Mouse (Mus musculus): ENCODE measurements around the gene Gm5728. TPM values are rescaled to one million over a fixed set of nuclear protein-coding genes. Genes with fewer than 3 reads are reported as not detected.
"Not testable (repeated sequence)": the region's sequence is repeated elsewhere in the genome, so short reads cannot be mapped to it uniquely, and the experiment has no call there.

Gm5728 gene
- total RNA-seq (2015): not detected in 2 replicates
- total RNA-seq (2017): not detected in 2 replicates

- ATAC-seq (replicated peaks; ENCODE audit: poor library complexity): not testable (repeated sequence)
These were observed at the start of gene Gm5728 for GRCm38 (mm10) chr7:20375310-20375709. TSS of gene Gm5728 (minus strand) at chr7:20375410.

GRCm38 (mm10) chr7:20417642-20418041 lies 42.4 kb upstream of the Gm5728 start, which contains the start of gene Vmn1r100:
TSS of gene Vmn1r100 (plus strand) at chr7:20417942.
- not testable (repeated sequence) for ATAC-seq (replicated peaks; ENCODE audit: poor library complexity)

DNA sequence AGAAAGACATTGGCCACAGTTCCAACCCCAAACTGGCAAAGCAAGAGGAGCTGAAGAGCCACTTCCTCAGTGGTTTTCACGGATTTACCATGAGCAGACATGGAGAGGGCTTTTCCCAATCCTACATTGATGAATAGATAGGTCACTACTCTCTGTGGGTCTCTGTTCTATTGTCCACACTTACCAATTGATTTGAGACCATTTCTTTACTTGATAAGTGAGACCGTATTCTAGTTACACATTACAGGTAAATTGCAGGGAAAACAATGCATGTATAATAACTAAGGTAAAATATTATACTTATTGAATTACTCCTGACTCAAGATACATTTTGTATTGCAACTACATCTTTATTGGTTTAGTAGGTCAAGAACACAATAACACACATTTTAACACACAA lies 41.2 kb downstream of the Gm5728 start, which contains the start of gene Gm4133:
Gene Gm4133 (minus strand): TSS at position 101 of the 400 bp plus-strand sequence.
- ATAC-seq (replicated peaks; ENCODE audit: poor library complexity): not testable (repeated sequence)

Other genes with a start within 250 kb of the Gm5728 start
- gene Vmn1r93, start 236.3 kb downstream of the Gm5728 start, total RNA-seq (2015): not detected in 2 replicates
- not detected in 2 replicates for gene Vmn1r93, start 236.3 kb downstream of the Gm5728 start, total RNA-seq (2017)
- gene Vmn1r94, start 207.0 kb downstream of the Gm5728 start, total RNA-seq (2015): not detected in 2 replicates
- not detected in 2 replicates for gene Vmn1r94, start 207.0 kb downstream of the Gm5728 start, total RNA-seq (2017)
- not detected in 2 replicates for gene Vmn1r95, start 181.7 kb downstream of the Gm5728 start, total RNA-seq (2015)
- gene Vmn1r95, start 181.7 kb downstream of the Gm5728 start, total RNA-seq (2017): not detected in 2 replicates
- gene Gm6164, start 169.8 kb downstream of the Gm5728 start, total RNA-seq (2015): not detected in 2 replicates
- gene Gm6164, start 169.8 kb downstream of the Gm5728 start, total RNA-seq (2017): not detected in 2 replicates
- not detected in 2 replicates for gene Gm4498, start 141.6 kb downstream of the Gm5728 start, total RNA-seq (2015)
- not detected in 2 replicates for gene Gm4498, start 141.6 kb downstream of the Gm5728 start, total RNA-seq (2017)
- gene Gm5890, start 112.6 kb downstream of the Gm5728 start, total RNA-seq (2015): not detected in 2 replicates
- gene Gm5890, start 112.6 kb downstream of the Gm5728 start, total RNA-seq (2017): not detected in 2 replicates
- gene Gm4133, start 41.3 kb downstream of the Gm5728 start, total RNA-seq (2015): not detected in 2 replicates
- gene Gm4133, start 41.3 kb downstream of the Gm5728 start, total RNA-seq (2017): not detected in 2 replicates
- not detected in 2 replicates for gene Vmn1r100, start 42.5 kb upstream of the Gm5728 start, total RNA-seq (2015)
- gene Vmn1r100, start 42.5 kb upstream of the Gm5728 start, total RNA-seq (2017): not detected in 2 replicates
- gene Vmn1r101, start 67.2 kb upstream of the Gm5728 start, total RNA-seq (2015): not detected in 2 replicates
- gene Vmn1r101, start 67.2 kb upstream of the Gm5728 start, total RNA-seq (2017): not detected in 2 replicates
- gene Gm10670, start 99.5 kb upstream of the Gm5728 start, total RNA-seq (2015): not detected in 2 replicates
- gene Gm10670, start 99.5 kb upstream of the Gm5728 start, total RNA-seq (2017): not detected in 2 replicates
- not detected in 2 replicates for gene Vmn1r103, start 135.1 kb upstream of the Gm5728 start, total RNA-seq (2015)
- not detected in 2 replicates for gene Vmn1r103, start 135.1 kb upstream of the Gm5728 start, total RNA-seq (2017)
- not detected in 2 replicates for gene Vmn1r104, start 158.4 kb upstream of the Gm5728 start, total RNA-seq (2015)
- gene Vmn1r104, start 158.4 kb upstream of the Gm5728 start, total RNA-seq (2017): not detected in 2 replicates
- not detected in 2 replicates for gene Gm5726, start 170.3 kb upstream of the Gm5728 start, total RNA-seq (2015)
- gene Gm5726, start 170.3 kb upstream of the Gm5728 start, total RNA-seq (2017): not detected in 2 replicates
- not detected in 2 replicates for gene Gm4141, start 200.8 kb upstream of the Gm5728 start, total RNA-seq (2015)
- gene Gm4141, start 200.8 kb upstream of the Gm5728 start, total RNA-seq (2017): not detected in 2 replicates
- not detected in 2 replicates for gene Gm4513, start 223.6 kb upstream of the Gm5728 start, total RNA-seq (2015)
- not detected in 2 replicates for gene Gm4513, start 223.6 kb upstream of the Gm5728 start, total RNA-seq (2017)

Data from megakaryocyte progenitor cell, adult 5-6 weeks (primary cell).